Mouse (Mus musculus) ovary, postnatal 14 days (tissue): ENCODE results near the gene Pdpk1.

Experiments
- DNase-seq: peaks from one replicate; pipeline ENCODE4 v3.0.0; 2022; ENCODE audit warnings: low spot score

The Pdpk1 gene

GRCm38 (mm10) chr17:24036954-24037353 is 113.8 kb downstream of the Pdpk1 start:
- DNase-seq = no peak

DNA sequence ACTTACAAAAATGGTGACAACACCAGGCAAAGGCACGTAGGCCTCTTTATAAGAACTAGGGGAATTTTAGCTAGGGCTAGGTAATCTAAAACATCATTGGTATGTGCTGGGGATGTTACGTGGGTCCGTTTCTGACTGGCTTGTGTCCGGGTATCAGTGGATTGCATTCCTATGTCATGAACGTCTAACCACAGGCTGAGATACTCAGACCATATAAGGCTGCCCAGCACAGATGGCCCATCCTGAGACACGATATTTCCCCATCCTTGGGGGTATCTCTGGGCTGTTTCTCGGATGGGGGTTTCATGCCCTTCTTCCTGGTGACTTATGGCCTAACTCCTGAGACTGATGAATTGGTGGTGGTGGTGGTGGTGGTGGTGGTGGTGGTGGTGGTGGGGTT is 115.6 kb downstream of the Pdpk1 start:
- no peak for DNase-seq

DNA sequence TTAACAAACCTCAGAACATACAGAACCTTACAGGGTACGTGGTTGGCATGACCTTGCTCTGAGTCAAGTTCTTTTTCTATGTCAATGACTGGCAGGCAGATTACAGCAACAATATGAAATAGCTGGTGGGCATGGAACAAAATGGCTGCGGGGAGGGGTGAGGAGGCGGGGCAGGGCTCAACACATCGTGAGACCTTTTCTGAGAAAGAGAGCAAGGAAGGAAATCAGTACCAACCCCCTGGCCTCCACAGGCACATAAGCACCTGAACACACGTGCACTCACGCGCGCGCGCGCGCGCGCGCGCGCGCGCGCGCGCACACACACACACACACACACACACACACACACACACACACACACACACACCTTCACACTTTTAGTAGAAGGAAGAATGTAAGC is 120.2 kb downstream of the Pdpk1 start:
- no peak for DNase-seq

DNA sequence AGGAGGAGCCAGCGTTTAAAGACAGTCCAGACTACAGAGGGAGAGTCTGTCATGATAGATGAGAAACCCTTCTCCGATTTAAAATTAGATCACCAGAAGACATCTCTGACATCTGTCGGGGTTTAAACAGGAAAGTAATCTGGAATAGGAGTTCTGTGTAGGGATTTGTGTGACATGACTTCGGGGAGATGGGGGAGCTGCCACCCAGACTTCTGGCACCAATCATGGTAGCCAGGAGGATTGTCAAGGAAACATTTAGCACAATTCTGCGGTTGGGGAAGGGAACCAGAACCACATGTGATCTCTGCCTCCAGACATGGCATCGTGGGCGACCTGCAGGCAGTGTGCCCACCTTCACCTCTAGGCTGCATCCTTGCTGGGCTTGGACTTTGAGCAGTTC is 121.2 kb downstream of the Pdpk1 start:
- DNase-seq = no peak
